Mouse (Mus musculus): ENCODE measurements around the gene Ktn1.

The Ktn1 gene

DNA sequence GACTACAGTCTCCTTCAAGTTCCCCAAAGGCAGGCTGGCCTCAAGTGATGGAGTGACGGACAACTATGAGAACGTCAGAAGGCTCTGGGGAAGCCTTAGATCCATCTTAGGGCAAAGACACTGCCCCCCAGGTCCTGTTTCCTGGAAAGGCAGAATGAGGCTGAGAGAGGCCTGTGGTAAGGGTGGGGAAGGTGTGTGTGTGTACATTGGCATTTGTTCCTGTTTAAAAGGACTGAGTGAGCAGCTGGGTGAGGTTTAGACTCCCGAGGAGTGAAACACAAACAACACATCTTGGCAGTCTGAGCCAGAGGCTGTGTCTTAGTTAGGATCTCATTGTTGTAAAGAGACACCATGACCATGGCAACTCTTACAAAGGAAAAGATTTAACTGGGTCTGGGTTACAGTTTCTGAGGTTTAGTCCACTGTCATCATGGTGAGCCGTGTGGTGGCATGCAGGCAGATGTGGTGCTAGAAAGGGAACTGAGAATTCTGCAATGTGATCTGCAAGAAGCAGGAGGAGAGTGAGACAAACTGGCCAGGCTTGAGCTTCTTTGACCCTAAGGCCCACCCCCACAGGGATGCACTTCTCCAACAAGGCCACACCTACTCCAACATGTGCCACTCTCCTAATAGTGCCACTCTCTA is 106.1 kb downstream of the Ktn1 start:
- no peak for DNase-seq (ENCODE audit: low spot score)

DNA sequence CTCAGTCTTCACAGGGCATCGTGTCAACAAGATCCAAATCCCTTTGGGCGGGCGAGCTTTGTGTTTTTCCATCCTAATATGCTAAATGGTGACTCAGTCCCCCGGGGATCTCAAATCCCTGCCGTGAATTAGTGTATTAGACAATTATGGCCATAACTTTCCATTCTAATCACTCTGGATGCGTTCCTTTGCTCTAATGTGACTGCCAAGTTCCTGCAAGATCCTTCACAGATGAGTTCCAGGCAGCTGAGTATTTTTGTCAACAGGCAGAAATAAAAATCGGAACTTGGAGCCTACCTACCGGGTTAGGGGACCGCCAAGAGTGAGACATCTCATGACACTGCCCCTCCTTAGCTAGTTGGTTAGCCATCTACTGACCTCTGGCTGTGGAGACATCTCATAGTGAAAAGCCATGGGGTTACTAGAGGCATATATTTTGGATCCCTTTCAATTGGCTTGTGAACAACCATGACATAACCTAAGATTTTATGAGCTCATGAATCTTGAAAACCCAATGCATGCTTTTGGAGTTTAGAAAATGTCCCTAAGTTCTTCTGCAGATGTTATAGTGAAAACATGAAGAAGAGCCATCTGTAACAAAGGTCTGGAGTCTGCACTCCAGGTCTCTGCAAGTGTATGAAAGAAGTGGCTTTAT is 108.3 kb downstream of the Ktn1 start:
- no peak for DNase-seq (ENCODE audit: low spot score)

DNA sequence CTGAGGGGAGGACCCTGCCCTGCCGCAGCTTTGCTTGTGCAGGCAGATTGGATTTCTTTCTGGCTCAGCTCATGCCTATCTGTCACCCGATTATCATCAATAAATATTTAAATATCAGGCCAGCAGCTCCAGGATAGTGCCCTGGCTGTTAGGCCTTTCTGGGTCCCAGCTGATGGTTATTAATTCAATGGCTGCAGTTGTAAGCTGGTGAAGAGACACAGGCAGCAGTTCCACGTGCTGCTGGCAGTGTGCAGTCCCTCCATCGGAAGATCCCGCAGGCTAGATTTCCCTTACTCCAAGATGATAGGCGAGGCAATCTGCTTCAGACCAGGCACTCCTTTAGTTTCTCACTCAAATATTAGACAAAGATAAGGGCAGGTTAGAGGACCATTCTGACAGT is 116.9 kb downstream of the Ktn1 start:
- no peak for DNase-seq (ENCODE audit: low spot score)

- no peak for DNase-seq (ENCODE audit: low spot score)
Measured at GRCm38 (mm10) chr14:47765796-47766195, 117.5 kb downstream of the Ktn1 start.

- DNase-seq (ENCODE audit: low spot score), result no peak
Measured at GRCm38 (mm10) chr14:47766373-47766772, 118.1 kb downstream of the Ktn1 start.

DNA sequence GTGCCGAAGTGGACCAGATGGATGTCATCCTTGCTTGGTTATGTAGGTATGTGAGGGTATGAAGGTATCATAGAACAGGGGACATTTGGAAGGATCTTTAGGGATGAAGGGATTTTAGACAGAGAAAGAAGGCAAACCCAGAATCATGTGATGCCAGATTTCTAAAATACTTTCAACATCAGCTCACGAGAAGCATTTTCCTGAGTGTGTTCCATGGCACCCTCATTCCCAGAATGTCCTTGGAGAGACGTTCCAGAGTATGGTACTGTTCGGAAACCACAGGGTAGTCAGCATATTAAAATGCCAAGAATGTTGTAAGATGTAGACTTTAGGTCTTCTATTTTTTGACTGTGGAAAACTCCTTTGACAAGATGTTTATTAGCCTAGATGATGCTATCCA is 123.2 kb downstream of the Ktn1 start:
- no peak for DNase-seq (ENCODE audit: low spot score)

- no peak for DNase-seq (ENCODE audit: low spot score)
Measured at GRCm38 (mm10) chr14:47775543-47775942, 127.3 kb downstream of the Ktn1 start.

DNA sequence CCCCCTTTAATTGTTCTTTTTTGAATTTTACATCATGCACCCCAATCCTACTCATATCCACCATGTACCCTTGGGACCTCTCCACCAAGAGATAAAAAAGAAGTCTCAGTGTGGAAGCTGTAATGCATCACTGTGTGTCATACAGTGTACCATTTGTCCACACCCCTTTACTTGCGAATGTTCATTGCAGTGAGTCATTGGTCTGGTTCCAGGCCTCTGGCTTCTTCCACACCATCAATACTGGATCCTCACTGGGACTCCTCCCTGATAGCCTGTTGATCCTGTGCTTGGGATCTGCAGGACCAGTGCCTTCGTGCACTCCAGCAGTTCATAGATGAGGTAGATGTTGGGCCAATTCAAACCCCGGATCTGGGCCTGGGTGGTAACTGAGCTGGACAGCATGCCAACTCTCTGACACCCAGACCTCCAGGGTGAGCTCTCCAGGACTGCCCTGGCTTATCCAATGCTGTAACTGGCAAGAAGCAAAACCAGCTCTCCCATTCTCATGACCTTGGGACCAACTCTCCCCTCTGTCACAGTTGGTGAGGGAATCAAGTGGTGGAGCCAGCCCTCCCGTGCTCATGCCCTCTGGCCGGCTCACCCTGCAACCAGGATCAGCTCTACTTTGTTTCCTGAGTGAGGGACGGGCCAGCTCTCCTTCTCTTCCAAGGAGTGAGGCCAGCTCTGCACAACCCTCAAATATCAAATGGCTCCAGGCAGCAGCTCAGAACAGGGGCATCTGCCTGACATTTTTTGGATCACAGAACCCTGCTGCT is 128.2 kb downstream of the Ktn1 start:
- no peak for DNase-seq (ENCODE audit: low spot score)

GRCm38 (mm10) chr14:47786112-47786511 is 137.9 kb downstream of the Ktn1 start:
- no peak for DNase-seq (ENCODE audit: low spot score)
